Mouse (Mus musculus) midbrain, embryonic 13.5 days (tissue): ENCODE data around the gene Olfr1342. TPM values are rescaled to one million over a fixed set of nuclear protein-coding genes. Genes with fewer than 3 reads are reported as not detected.

ENCODE experiments used
- ATAC-seq: fragments of 200-750 bp; cut with Nextera tagmentation; 2 replicates; pipeline ENCODE4 v1.8.0; 2017; ENCODE audit warnings: mild to moderate bottlenecking, moderate TSS enrichment, moderate library complexity
- H3K27ac ChIP-seq: fragments of 300-500 bp; sonication (generic); 2 replicates; pipeline ENCODE4 v1.5.1; 2015; ENCODE audit warnings: inconsistent platforms, mild to moderate bottlenecking, moderate library complexity
- H3K27me3 ChIP-seq: fragments of 300-500 bp; sonication (generic); 2 replicates; pipeline ENCODE4 v1.6.1; 2015; ENCODE audit warnings: mild to moderate bottlenecking, inconsistent platforms
- H3K36me3 ChIP-seq: fragments of 300-500 bp; sonication (generic); 2 replicates; pipeline ENCODE4 v1.6.1; 2015; ENCODE audit warnings: mild to moderate bottlenecking, inconsistent platforms
- H3K4me1 ChIP-seq: fragments of 300-500 bp; sonication (generic); replicated peaks from 2 replicates; pipeline ENCODE4 v1.6.1; 2015; ENCODE audit warnings: inconsistent platforms
- H3K4me2 ChIP-seq: fragments of 300-500 bp; sonication (generic); replicated peaks from 2 replicates; pipeline ENCODE4 v1.6.1; 2015; ENCODE audit warnings: moderate library complexity, mild to moderate bottlenecking, inconsistent platforms
- H3K4me3 ChIP-seq: fragments of 300-500 bp; sonication (generic); replicated peaks from 2 replicates; pipeline ENCODE4 v1.5.1; 2015; ENCODE audit warnings: mild to moderate bottlenecking, inconsistent platforms
- H3K9ac ChIP-seq: fragments of 300-500 bp; sonication (generic); replicated peaks from 2 replicates; pipeline ENCODE4 v1.6.1; 2015; ENCODE audit warnings: mild to moderate bottlenecking, inconsistent platforms
- H3K9me3 ChIP-seq: fragments of 300-500 bp; sonication (generic); 2 replicates; pipeline ENCODE4 v1.6.1; 2016; ENCODE audit warnings: mild to moderate bottlenecking, inconsistent platforms
- WGBS: fragments of 180-500 bp; shearing (Covaris S2); methylation state at CpG from one replicate; pipeline ENCODE4 v1.1.7; 2015; 5-methylcytosine and 5-hydroxymethylcytosine counted together
- polyA plus RNA-seq: library from polyadenylated mRNA; unstranded; fragments of >200 nt; fragmentation: Nextera tagmentation; extraction: Ambion mirVana; gene quantifications from 2 replicates; pipeline ENCODE4 v1.2.1, GENCODE M21; 2015

Olfr1342 gene
- polyA plus RNA-seq, 1 experiment from 2014 or later, result not detected

DNA sequence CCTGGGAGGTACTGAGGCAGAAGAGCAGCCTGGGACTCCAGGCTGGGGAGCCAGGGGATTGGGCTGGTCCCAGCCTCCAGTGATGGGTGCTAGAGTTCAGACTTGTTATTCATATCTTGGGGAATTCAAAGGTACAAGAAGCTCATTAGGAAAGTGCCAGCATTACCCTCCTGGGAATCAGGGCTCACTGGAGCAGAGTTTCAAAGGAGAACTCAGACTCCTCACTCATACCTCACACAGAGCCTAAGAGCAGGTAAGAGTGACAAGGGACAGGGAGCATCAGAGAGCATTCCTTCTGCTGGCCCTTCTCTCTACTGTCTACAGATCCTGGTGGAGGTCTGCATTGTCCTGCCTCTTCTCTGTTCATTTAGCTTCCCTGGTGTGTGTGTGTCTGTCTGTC lies 33.9 kb downstream of the Olfr1342 start, which contains the start of gene Olfr62:
Gene Olfr62, plus strand, starts transcription at position 301 of the 400 bp plus-strand sequence.
- no peak for ATAC-seq
- Histone ChIP-seq H3K9ac (no peak within 1 kb of the TSS), H3K27ac (no peak within 1 kb of the TSS), H3K9me3 (no peaks in the 10 kb centered on the region), H3K27me3 (no peaks in the 10 kb centered on the region), H3K4me1 (no peaks in the 10 kb centered on the region), H3K4me2 (no peak within 1 kb of the TSS), H3K4me3 (no peak within 1 kb of the TSS), H3K36me3 (no peaks in the 10 kb centered on the region)

DNA sequence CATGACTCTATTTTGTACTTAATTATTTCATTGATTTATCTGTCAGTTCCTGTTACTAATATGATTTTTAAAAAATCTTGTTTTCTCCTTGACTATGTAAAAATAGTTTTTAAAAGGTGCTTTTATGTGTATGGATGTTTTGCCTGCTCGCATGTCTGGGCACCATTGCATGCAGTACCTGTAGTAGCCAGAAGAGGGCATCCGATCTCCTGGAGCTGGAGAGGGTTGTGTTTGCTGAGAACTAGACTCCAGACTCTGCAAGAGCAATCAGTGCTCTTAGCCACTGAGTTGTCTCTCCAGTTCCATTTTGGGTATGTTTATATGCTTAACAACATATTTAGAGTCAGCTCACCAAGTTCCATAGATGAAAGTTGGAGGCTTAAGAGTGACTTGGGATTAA lies 47.3 kb downstream of the Olfr1342 start:
- no peak overlapping the region for H3K9ac ChIP-seq
- WGBS, result 12% methylated on average over 2 of the region's 2 CpGs
- no peak overlapping the region for H3K27ac ChIP-seq
- H3K4me1 ChIP-seq, result 0 out of 2 replicates have a peak, but pooled peaks cover 7% of the 10 kb centered on the region
- no peak overlapping the region for H3K4me2 ChIP-seq
- H3K4me3 ChIP-seq, result no peak overlapping the region
- H3K36me3 ChIP-seq, result no peaks in the 10 kb centered on the region
- H3K27me3 ChIP-seq, result no peaks in the 10 kb centered on the region
- no peaks in the 10 kb centered on the region for H3K9me3 ChIP-seq
- ATAC-seq, result no peak

DNA sequence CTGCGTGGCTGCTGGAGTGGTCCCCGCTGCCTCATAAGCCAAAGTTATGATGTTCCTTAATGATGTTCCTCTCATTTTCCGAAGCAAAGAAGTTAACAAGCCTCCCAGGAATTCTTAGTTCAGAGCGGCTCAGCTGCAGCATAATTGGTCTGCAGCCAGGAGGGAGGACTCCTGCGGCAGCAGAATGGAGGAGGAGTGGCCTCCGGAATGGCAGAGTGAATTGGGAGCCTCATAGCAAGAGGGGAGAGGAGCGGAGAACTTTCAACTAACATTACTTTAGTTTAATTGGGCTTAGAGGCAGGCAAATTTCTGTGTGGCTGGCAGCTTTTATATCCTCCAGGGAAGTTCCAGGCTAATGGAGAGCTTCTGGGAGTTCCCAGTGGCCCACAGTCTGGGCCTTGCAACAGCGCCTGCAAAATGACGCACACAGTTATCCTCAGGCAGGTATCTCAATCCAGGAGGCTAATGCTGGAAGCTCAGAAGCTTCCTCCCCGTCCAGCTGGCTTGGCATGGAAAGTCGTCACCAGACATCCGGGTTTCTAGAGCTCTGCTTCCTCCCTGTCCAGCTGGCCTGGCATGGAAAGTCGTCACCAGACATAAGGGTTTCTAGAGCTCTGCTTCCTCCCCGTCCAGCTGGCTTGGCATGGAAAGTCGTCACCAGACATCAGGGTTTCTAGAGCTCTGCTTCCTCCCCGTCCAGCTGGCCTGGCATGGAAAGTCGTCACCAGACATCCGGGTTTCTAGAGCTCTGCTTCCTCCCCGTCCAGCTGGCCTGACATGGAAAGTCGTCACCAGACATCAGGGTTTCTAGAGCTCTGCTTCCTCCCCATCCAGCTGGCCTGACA lies 50.0 kb downstream of the Olfr1342 start:
- H3K9ac ChIP-seq, result no peak overlapping the region
- no peaks in the 10 kb centered on the region for H3K27me3 ChIP-seq
- WGBS, result 50% methylated on average over 20 of the region's 20 CpGs
- H3K4me2 ChIP-seq, result no peak overlapping the region
- no peaks in the 10 kb centered on the region for H3K36me3 ChIP-seq
- H3K4me3 ChIP-seq, result no peak overlapping the region
- H3K9me3 ChIP-seq, result no peaks in the 10 kb centered on the region
- no peak for ATAC-seq
- 0 out of 2 replicates have a peak, but pooled peaks cover 7% of the 10 kb centered on the region for H3K4me1 ChIP-seq
- H3K27ac ChIP-seq, result no peak overlapping the region

Other genes starting within 250 kb of the Olfr1342 start
- 0.19 TPM in 2 replicates for gene Mpl, start 235.2 kb downstream of the Olfr1342 start, polyA plus RNA-seq
- 13.7 and 14.4 TPM in 2 replicates for gene Tie1, start 202.7 kb downstream of the Olfr1342 start, polyA plus RNA-seq
- gene 2610528J11Rik, start 165.8 kb downstream of the Olfr1342 start, polyA plus RNA-seq, result 0.16 TPM in 1 of 2 replicates, not detected in the other
- gene Tmem125, start 148.7 kb downstream of the Olfr1342 start, polyA plus RNA-seq, result 0.22 TPM in 1 of 2 replicates, not detected in the other
- 1.5 and 1.6 TPM in 2 replicates for gene Cfap57, start 72.0 kb downstream of the Olfr1342 start, polyA plus RNA-seq
- 121 and 128 TPM in 2 replicates for gene Ebna1bp2, start 72.0 kb downstream of the Olfr1342 start, polyA plus RNA-seq
- not detected in 2 replicates for gene Olfr62, start 33.8 kb downstream of the Olfr1342 start, polyA plus RNA-seq
- gene Olfr1341, start 10.8 kb upstream of the Olfr1342 start, polyA plus RNA-seq, result not detected in 2 replicates
- gene Olfr1340, start 27.4 kb upstream of the Olfr1342 start, polyA plus RNA-seq, result not detected in 2 replicates
- gene Olfr1339, start 39.4 kb upstream of the Olfr1342 start, polyA plus RNA-seq, result not detected in 2 replicates
- not detected in 2 replicates for gene Olfr1338, start 66.0 kb upstream of the Olfr1342 start, polyA plus RNA-seq
- gene Olfr1337, start 89.8 kb upstream of the Olfr1342 start, polyA plus RNA-seq, result not detected in 2 replicates
- not detected in 2 replicates for gene Olfr1335, start 117.2 kb upstream of the Olfr1342 start, polyA plus RNA-seq
- gene Olfr1333, start 143.5 kb upstream of the Olfr1342 start, polyA plus RNA-seq, result not detected in 2 replicates
- not detected in 2 replicates for gene Olfr1331, start 171.9 kb upstream of the Olfr1342 start, polyA plus RNA-seq
- not detected in 2 replicates for gene Olfr1330, start 195.8 kb upstream of the Olfr1342 start, polyA plus RNA-seq
- gene Olfr1329, start 224.7 kb upstream of the Olfr1342 start, polyA plus RNA-seq, result not detected in 2 replicates
- not detected in 2 replicates for gene Olfr1328, start 245.9 kb upstream of the Olfr1342 start, polyA plus RNA-seq